Mouse (Mus musculus): ENCODE measurements around the gene Nhs. TPM values are rescaled to one million over a fixed set of nuclear protein-coding genes. Genes with fewer than 3 reads are reported as not detected.

Gene Nhs
- total and polyA plus RNA-seq, 3 experiments, result under 0.01 TPM; not detected in 2

GRCm38 (mm10) chrX:162044109-162044508 is 115.4 kb downstream of the Nhs start:
- no peak for DNase-seq (ENCODE audit: low spot score)
- no peaks in the 10 kb centered on the region for H3K27me3 ChIP-seq (ENCODE audit: insufficient read depth, low read length)

GRCm38 (mm10) chrX:162025210-162025953 is 134.1 kb downstream of the Nhs start:
- H3K4me1 ChIP-seq (ENCODE audit: insufficient read depth, low read depth, low read length), result no peaks in the 10 kb centered on the region
- ATAC-seq (ENCODE audit: extremely low read depth, insufficient number of reproducible peaks, low FRiP score, poor library complexity, severe bottlenecking) (no peak), DNase-seq (ENCODE audit: low spot score) (no peak)
- H3K9me3 ChIP-seq (replicated peaks), result no peaks in the 10 kb centered on the region
- H3K4me3 ChIP-seq (ENCODE audit: low read depth, low read length), result no peak overlapping the region
- no peak for TF ChIP-seq GATA1 (IDR thresholded peaks at IDR 0.05; ENCODE audit: borderline replicate concordance, low read length)
- no peak for TF ChIP-seq POLR2AphosphoS5 (IDR thresholded peaks at IDR 0.05; ENCODE audit: insufficient replicate concordance, low read depth, low read length)
- no peak for TF ChIP-seq GATA2 (IDR thresholded peaks at IDR 0.05; ENCODE audit: borderline replicate concordance, low read depth, low read length)
- TF ChIP-seq TAL1 (conservative IDR thresholded peaks at IDR 0.05; ENCODE audit: low read depth, low read length), result no peak
- no peak for TF ChIP-seq CTCF (IDR thresholded peaks at IDR 0.05; ENCODE audit: low read depth, low read length)
- peaks cover 2% of the 10 kb centered on the region; the same call in 1 of the 2 replicates for H3K27me3 ChIP-seq (ENCODE audit: insufficient read depth, low read length)
- no peaks in the 10 kb centered on the region for H3K36me3 ChIP-seq (replicated peaks)

More at GRCm38 (mm10) chrX:162044109-162044508, 115.4 kb downstream of the Nhs start:
- TF ChIP-seq GATA1 (IDR thresholded peaks at IDR 0.05; ENCODE audit: borderline replicate concordance, low read length), result no peak
- TF ChIP-seq GATA2 (IDR thresholded peaks at IDR 0.05; ENCODE audit: borderline replicate concordance, low read depth, low read length), result no peak
- no peak for TF ChIP-seq TAL1 (conservative IDR thresholded peaks at IDR 0.05; ENCODE audit: low read depth, low read length)
- TF ChIP-seq CTCF (IDR thresholded peaks at IDR 0.05; ENCODE audit: low read depth, low read length), result no peak
- no peak for TF ChIP-seq POLR2AphosphoS5 (IDR thresholded peaks at IDR 0.05; ENCODE audit: insufficient replicate concordance, low read depth, low read length)
- Histone ChIP-seq H3K4me3 (ENCODE audit: low read depth, low read length) (no peak overlapping the region), H3K9me3 (replicated peaks) (no peaks in the 10 kb centered on the region), H3K36me3 (replicated peaks) (no peaks in the 10 kb centered on the region), H3K4me1 (ENCODE audit: insufficient read depth, low read depth, low read length) (no peaks in the 10 kb centered on the region)
- no peak for ATAC-seq (ENCODE audit: extremely low read depth, insufficient number of reproducible peaks, low FRiP score, poor library complexity, severe bottlenecking)

- DNase-seq (ENCODE audit: low spot score) (no peak), ATAC-seq (ENCODE audit: extremely low read depth, insufficient number of reproducible peaks, low FRiP score, poor library complexity, severe bottlenecking) (no peak)
- Histone ChIP-seq H3K4me1 (ENCODE audit: insufficient read depth, low read depth, low read length) (no peaks in the 10 kb centered on the region), H3K4me3 (ENCODE audit: low read depth, low read length) (no peak overlapping the region), H3K9me3 (replicated peaks) (no peaks in the 10 kb centered on the region), H3K36me3 (replicated peaks) (no peaks in the 10 kb centered on the region), H3K27me3 (ENCODE audit: insufficient read depth, low read length) (peaks cover 2% of the 10 kb centered on the region; the same call in 1 of the 2 replicates)
- no peak for TF ChIP-seq TAL1 (conservative IDR thresholded peaks at IDR 0.05; ENCODE audit: low read depth, low read length)
- TF ChIP-seq GATA2 (IDR thresholded peaks at IDR 0.05; ENCODE audit: borderline replicate concordance, low read depth, low read length), result no peak
- TF ChIP-seq CTCF (IDR thresholded peaks at IDR 0.05; ENCODE audit: low read depth, low read length), result no peak
- no peak for TF ChIP-seq GATA1 (IDR thresholded peaks at IDR 0.05; ENCODE audit: borderline replicate concordance, low read length)
- no peak for TF ChIP-seq POLR2AphosphoS5 (IDR thresholded peaks at IDR 0.05; ENCODE audit: insufficient replicate concordance, low read depth, low read length)
These were observed 137.8 kb downstream of the Nhs start for GRCm38 (mm10) chrX:162021724-162022123.

GRCm38 (mm10) chrX:162020039-162020566 is 139.4 kb downstream of the Nhs start:
- H3K9me3 ChIP-seq (replicated peaks), result no peaks in the 10 kb centered on the region
- no peak for DNase-seq (ENCODE audit: low spot score)
- ATAC-seq (ENCODE audit: extremely low read depth, insufficient number of reproducible peaks, low FRiP score, poor library complexity, severe bottlenecking), result no peak
- TF ChIP-seq TAL1 (conservative IDR thresholded peaks at IDR 0.05; ENCODE audit: low read depth, low read length), result no peak
- no peak for TF ChIP-seq GATA2 (IDR thresholded peaks at IDR 0.05; ENCODE audit: borderline replicate concordance, low read depth, low read length)
- TF ChIP-seq POLR2AphosphoS5 (IDR thresholded peaks at IDR 0.05; ENCODE audit: insufficient replicate concordance, low read depth, low read length), result no peak
- TF ChIP-seq GATA1 (IDR thresholded peaks at IDR 0.05; ENCODE audit: borderline replicate concordance, low read length), result no peak
- no peak for TF ChIP-seq CTCF (IDR thresholded peaks at IDR 0.05; ENCODE audit: low read depth, low read length)
- H3K36me3 ChIP-seq (replicated peaks), result no peaks in the 10 kb centered on the region
- H3K4me1 ChIP-seq (ENCODE audit: insufficient read depth, low read depth, low read length), result no peaks in the 10 kb centered on the region
- H3K4me3 ChIP-seq (ENCODE audit: low read depth, low read length), result no peak overlapping the region
- H3K27me3 ChIP-seq (ENCODE audit: insufficient read depth, low read length), result peaks cover 2% of the 10 kb centered on the region; the same call in 1 of the 2 replicates

GRCm38 (mm10) chrX:162017471-162017870 is 142.1 kb downstream of the Nhs start:
- Histone ChIP-seq H3K4me3 (ENCODE audit: low read depth, low read length) (no peak overlapping the region), H3K4me1 (ENCODE audit: insufficient read depth, low read depth, low read length) (no peaks in the 10 kb centered on the region), H3K9me3 (replicated peaks) (no peaks in the 10 kb centered on the region), H3K27me3 (ENCODE audit: insufficient read depth, low read length) (no peaks in the 10 kb centered on the region), H3K36me3 (replicated peaks) (no peaks in the 10 kb centered on the region)
- ATAC-seq (ENCODE audit: extremely low read depth, insufficient number of reproducible peaks, low FRiP score, poor library complexity, severe bottlenecking) (no peak), DNase-seq (ENCODE audit: low spot score) (no peak)
- no peak for TF ChIP-seq TAL1 (conservative IDR thresholded peaks at IDR 0.05; ENCODE audit: low read depth, low read length)
- TF ChIP-seq CTCF (IDR thresholded peaks at IDR 0.05; ENCODE audit: low read depth, low read length), result no peak
- no peak for TF ChIP-seq POLR2AphosphoS5 (IDR thresholded peaks at IDR 0.05; ENCODE audit: insufficient replicate concordance, low read depth, low read length)
- no peak for TF ChIP-seq GATA1 (IDR thresholded peaks at IDR 0.05; ENCODE audit: borderline replicate concordance, low read length)
- no peak for TF ChIP-seq GATA2 (IDR thresholded peaks at IDR 0.05; ENCODE audit: borderline replicate concordance, low read depth, low read length)

- Histone ChIP-seq H3K36me3 (replicated peaks) (no peaks in the 10 kb centered on the region), H3K9me3 (replicated peaks) (no peaks in the 10 kb centered on the region), H3K27me3 (ENCODE audit: insufficient read depth, low read length) (peaks cover 2% of the 10 kb centered on the region; the same call in 1 of the 2 replicates), H3K4me3 (ENCODE audit: low read depth, low read length) (no peak overlapping the region), H3K4me1 (ENCODE audit: insufficient read depth, low read depth, low read length) (no peaks in the 10 kb centered on the region)
- ATAC-seq (ENCODE audit: extremely low read depth, insufficient number of reproducible peaks, low FRiP score, poor library complexity, severe bottlenecking) (no peak), DNase-seq (ENCODE audit: low spot score) (no peak)
- TF ChIP-seq TAL1 (conservative IDR thresholded peaks at IDR 0.05; ENCODE audit: low read depth, low read length) (no peak), GATA2 (IDR thresholded peaks at IDR 0.05; ENCODE audit: borderline replicate concordance, low read depth, low read length) (no peak), CTCF (IDR thresholded peaks at IDR 0.05; ENCODE audit: low read depth, low read length) (no peak), GATA1 (IDR thresholded peaks at IDR 0.05; ENCODE audit: borderline replicate concordance, low read length) (no peak), POLR2AphosphoS5 (IDR thresholded peaks at IDR 0.05; ENCODE audit: insufficient replicate concordance, low read depth, low read length) (no peak)
These were observed 147.0 kb downstream of the Nhs start for GRCm38 (mm10) chrX:162012570-162012969.

All from G1E (cell line).